Mouse (Mus musculus) forebrain, embryonic 16.5 days (tissue): Measurements from ENCODE around the gene Gm4187. TPM values are rescaled to one million over a fixed set of nuclear protein-coding genes. Genes with fewer than 3 reads are reported as not detected.
"Not testable (repeated sequence)": the region's sequence is repeated elsewhere in the genome, so short reads cannot be mapped to it uniquely, and the experiment has no call there.

Experiments used
- ATAC-seq: fragments of 200-750 bp; cut with Nextera tagmentation; 2 replicates; pipeline ENCODE4 v1.8.0; 2017; ENCODE audit warnings: mild to moderate bottlenecking, moderate library complexity
- H3K27ac ChIP-seq: fragments of 300-500 bp; sonication (generic); 2 replicates; pipeline ENCODE4 v1.5.1; 2014; ENCODE audit warnings: low read length, control low read depth
- H3K27me3 ChIP-seq: fragments of 300-500 bp; sonication (generic); replicated peaks from 2 replicates; pipeline ENCODE4 v1.6.1; 2014; ENCODE audit warnings: low read length; ENCODE audit not compliant: control insufficient read depth, insufficient read depth
- H3K36me3 ChIP-seq: fragments of 300-500 bp; sonication (generic); 2 replicates; pipeline ENCODE4 v1.6.1; 2014; ENCODE audit not compliant: control insufficient read depth, insufficient read depth
- H3K4me1 ChIP-seq: fragments of 300-500 bp; sonication (generic); replicated peaks from 2 replicates; pipeline ENCODE4 v1.6.1; 2014; ENCODE audit warnings: low read length; ENCODE audit not compliant: control insufficient read depth, insufficient read depth
- H3K4me2 ChIP-seq: fragments of 300-500 bp; sonication (generic); 2 replicates; pipeline ENCODE4 v1.6.1; 2014; ENCODE audit warnings: mild to moderate bottlenecking, low read length, control low read depth
- H3K4me3 ChIP-seq: fragments of 300-500 bp; sonication (generic); replicated peaks from 2 replicates; pipeline ENCODE4 v1.5.1; 2014; ENCODE audit warnings: mild to moderate bottlenecking, low read length, control low read depth
- H3K9ac ChIP-seq: fragments of 300-500 bp; sonication (generic); replicated peaks from 2 replicates; pipeline ENCODE4 v1.6.1; 2014; ENCODE audit warnings: low read depth, low read length, control low read depth
- H3K9me3 ChIP-seq: fragments of 300-500 bp; sonication (generic); 2 replicates; pipeline ENCODE4 v1.6.1; 2016; ENCODE audit warnings: low read length; ENCODE audit not compliant: control insufficient read depth
- WGBS: fragments of 180-500 bp; shearing (Covaris S2); extraction: QIAGEN DNeasy Blood & Tissue Kit; methylation state at CpG from one replicate; pipeline ENCODE4 v1.1.7; 2014; 5-methylcytosine and 5-hydroxymethylcytosine counted together
- polyA plus RNA-seq: library from polyadenylated mRNA; unstranded; fragments of >200 nt; fragmentation: Nextera tagmentation; extraction: Ambion mirVana; gene quantifications from 2 replicates; pipeline ENCODE4 v1.2.1, GENCODE M21; 2015

Gm4187 gene
- polyA plus RNA-seq: not detected in 2 replicates

GRCm38 (mm10) chr7:22329617-22330016, at the start of gene Gm4187:
Gene Gm4187 (minus strand): TSS chr7:22329717.
- H3K4me2 ChIP-seq, H3K4me1 ChIP-seq, H3K36me3 ChIP-seq, H3K27me3 ChIP-seq, H3K9me3 ChIP-seq, H3K4me3 ChIP-seq, ATAC-seq, H3K27ac ChIP-seq, H3K9ac ChIP-seq: not testable (repeated sequence)
- WGBS: no CpG with 5 or more reads among the region's 2 CpGs

DNA sequence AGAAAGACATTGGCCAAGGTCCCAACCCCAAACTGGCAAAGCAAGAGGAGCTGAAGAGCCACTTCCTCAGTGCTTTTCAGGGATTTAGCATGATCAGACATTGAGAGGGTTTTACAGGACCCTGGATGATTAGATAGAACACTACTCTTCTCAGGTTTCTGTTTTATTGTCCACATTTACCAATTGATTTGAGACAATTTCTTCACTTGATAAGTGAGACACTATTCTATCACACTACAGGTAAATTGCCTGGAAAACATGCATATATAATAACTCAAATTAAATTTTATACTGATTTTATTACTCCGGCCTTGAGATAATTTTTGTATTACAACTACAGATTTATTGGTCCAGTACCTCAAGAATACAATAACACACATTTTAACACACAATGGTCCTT, 41.4 kb upstream of the Gm4187 start, which contains the start of gene Gm8660:
Gene Gm8660 (minus strand): TSS at position 101 of the 400 bp plus-strand sequence.
- not testable (repeated sequence) for H3K36me3 ChIP-seq, H3K27ac ChIP-seq, H3K9me3 ChIP-seq, H3K4me2 ChIP-seq, H3K27me3 ChIP-seq, ATAC-seq, H3K4me3 ChIP-seq, H3K4me1 ChIP-seq, H3K9ac ChIP-seq
- WGBS: no CpG with 5 or more reads among the region's 1 CpGs

Other genes with a start within 250 kb of the Gm4187 start
- gene Gm16451, start 211.5 kb downstream of the Gm4187 start, polyA plus RNA-seq: not detected in 2 replicates
- gene Gm10666, start 195.0 kb downstream of the Gm4187 start, polyA plus RNA-seq: not detected in 2 replicates
- gene Vmn1r142, start 165.7 kb downstream of the Gm4187 start, polyA plus RNA-seq: not detected in 2 replicates
- not detected in 2 replicates for gene Vmn1r143, start 140.3 kb downstream of the Gm4187 start, polyA plus RNA-seq
- not detected in 2 replicates for gene Gm8653, start 128.5 kb downstream of the Gm4187 start, polyA plus RNA-seq
- not detected in 2 replicates for gene Gm8453, start 100.2 kb downstream of the Gm4187 start, polyA plus RNA-seq
- not detected in 2 replicates for gene Gm8660, start 41.3 kb upstream of the Gm4187 start, polyA plus RNA-seq
- gene Vmn1r148, start 83.9 kb upstream of the Gm4187 start, polyA plus RNA-seq: not detected in 2 replicates
- not detected in 2 replicates for gene Vmn1r149, start 108.5 kb upstream of the Gm4187 start, polyA plus RNA-seq
- gene Gm10665, start 134.4 kb upstream of the Gm4187 start, polyA plus RNA-seq: not detected in 2 replicates
- not detected in 2 replicates for gene Vmn1r151, start 170.0 kb upstream of the Gm4187 start, polyA plus RNA-seq
- not detected in 2 replicates for gene Vmn1r152, start 193.2 kb upstream of the Gm4187 start, polyA plus RNA-seq
- not detected in 2 replicates for gene Gm8677, start 205.2 kb upstream of the Gm4187 start, polyA plus RNA-seq
- gene Gm4201, start 235.6 kb upstream of the Gm4187 start, polyA plus RNA-seq: not detected in 2 replicates